Mouse (Mus musculus): ENCODE measurements around the gene Vangl1. TPM values are rescaled to one million over a fixed set of nuclear protein-coding genes. Genes with fewer than 3 reads are reported as not detected.
"Not testable (repeated sequence)": the region's sequence is repeated elsewhere in the genome, so short reads cannot be mapped to it uniquely, and the experiment has no call there.

Vangl1 gene
- total RNA-seq (2021) = 1 to 10 TPM; 3.4 to 6.0 TPM

GRCm38 (mm10) chr3:102203781-102204721 is at the start of gene Vangl1:
Vangl1 (minus strand) TSS chr3:102204693.
- intact Hi-C loops (cut with DNase I) = loop anchor here (5.0 kb wide), 1 partner anchor 37 kb away; no protein-coding TSS in a partner anchor
- DNase-seq (ENCODE audit: low spot score in 2 of 2) = peak; percentile 50 to 52

GRCm38 (mm10) chr3:102253554-102253953 is 49.1 kb upstream of the Vangl1 start:
- intact Hi-C loops (cut with DNase I) = no loop called here
- no peak for DNase-seq (ENCODE audit: low spot score in 2 of 2)

- intact Hi-C loops (cut with DNase I) = no loop called here
These were observed 48.4 kb upstream of the Vangl1 start for GRCm38 (mm10) chr3:102252927-102253326.

GRCm38 (mm10) chr3:102250873-102251272 is 46.4 kb upstream of the Vangl1 start:
- DNase-seq (ENCODE audit: low spot score in 2 of 2) = no peak
- intact Hi-C loops (cut with DNase I) = no loop called here

More at GRCm38 (mm10) chr3:102252927-102253326, 48.4 kb upstream of the Vangl1 start:
- DNase-seq (ENCODE audit: low spot score in 2 of 2) = no peak

GRCm38 (mm10) chr3:102249401-102249991 is 45.0 kb upstream of the Vangl1 start:
- intact Hi-C loops (cut with DNase I) = loop anchor here (2.0 to 10.0 kb wide), 3 partner anchors 365 to 555 kb away; no protein-coding TSS in a partner anchor

GRCm38 (mm10) chr3:102244601-102245000 is 40.1 kb upstream of the Vangl1 start:
- no peak for DNase-seq (ENCODE audit: low spot score in 2 of 2)
- intact Hi-C loops (cut with DNase I) = loop anchor here (10.0 kb wide), 1 partner anchor 360 kb away; no protein-coding TSS in a partner anchor

More at GRCm38 (mm10) chr3:102249401-102249991, 45.0 kb upstream of the Vangl1 start:
- DNase-seq (ENCODE audit: low spot score in 2 of 2) = peak; percentile 54 to 61

- intact Hi-C loops (cut with DNase I) = loop anchor here (1.0 to 10.0 kb wide), 3 partner anchors 161 to 750 kb away; no protein-coding TSS in a partner anchor
- DNase-seq (ENCODE audit: low spot score in 2 of 2) = peak; percentile 14 to 36
These were observed 38.4 kb upstream of the Vangl1 start for GRCm38 (mm10) chr3:102242854-102243253.

- DNase-seq (ENCODE audit: low spot score in 2 of 2) = no peak
- intact Hi-C loops (cut with DNase I) = no loop called here
These were observed 27.1 kb upstream of the Vangl1 start for GRCm38 (mm10) chr3:102231418-102232134.

- intact Hi-C loops (cut with DNase I) = no loop called here
- DNase-seq (ENCODE audit: low spot score in 2 of 2) = no peak
These were observed 18.3 kb upstream of the Vangl1 start for GRCm38 (mm10) chr3:102222756-102223155.

- no peak for DNase-seq (ENCODE audit: low spot score in 2 of 2)
- intact Hi-C loops (cut with DNase I) = no loop called here
These were observed 13.8 kb upstream of the Vangl1 start for GRCm38 (mm10) chr3:102218301-102218700.

GRCm38 (mm10) chr3:102214736-102215135 is 10.2 kb upstream of the Vangl1 start:
- intact Hi-C loops (cut with DNase I) = no loop called here
- DNase-seq (ENCODE audit: low spot score in 2 of 2) = no peak

- intact Hi-C loops (cut with DNase I) = no loop called here
- DNase-seq (ENCODE audit: low spot score in 2 of 2) = no peak
These were observed 9.8 kb upstream of the Vangl1 start for GRCm38 (mm10) chr3:102214299-102214698.

GRCm38 (mm10) chr3:102212896-102213295 is 8.4 kb upstream of the Vangl1 start:
- intact Hi-C loops (cut with DNase I) = no loop called here
- DNase-seq (ENCODE audit: low spot score in 2 of 2) = no peak

- DNase-seq (ENCODE audit: low spot score in 2 of 2) = no peak
- intact Hi-C loops (cut with DNase I) = no loop called here
These were observed 7.8 kb upstream of the Vangl1 start for GRCm38 (mm10) chr3:102212336-102212735.

GRCm38 (mm10) chr3:102211340-102211739 is 6.8 kb upstream of the Vangl1 start:
- DNase-seq (ENCODE audit: low spot score in 2 of 2) = no peak
- intact Hi-C loops (cut with DNase I) = no loop called here

GRCm38 (mm10) chr3:102210775-102211174 is 6.3 kb upstream of the Vangl1 start:
- intact Hi-C loops (cut with DNase I) = no loop called here
- no peak for DNase-seq (ENCODE audit: low spot score in 2 of 2)

GRCm38 (mm10) chr3:102208861-102209260 is 4.4 kb upstream of the Vangl1 start:
- intact Hi-C loops (cut with DNase I) = no loop called here
- DNase-seq (ENCODE audit: low spot score in 2 of 2) = no peak

- intact Hi-C loops (cut with DNase I) = no loop called here
- no peak for DNase-seq (ENCODE audit: low spot score in 2 of 2)
These were observed 951 bp upstream of the Vangl1 start for GRCm38 (mm10) chr3:102205458-102205830.

- not testable (repeated sequence) for DNase-seq (ENCODE audit: low spot score in 2 of 2)
- intact Hi-C loops (cut with DNase I) = loop anchor here (5.0 kb wide), 1 partner anchor 38 kb away; no protein-coding TSS in a partner anchor
These were observed 403 bp upstream of the Vangl1 start for GRCm38 (mm10) chr3:102204734-102205457.
